Comparison of ENCODE assay signal across 22 mouse cellular contexts in genomic region chr3:97881576-97881975, GRCm38 (mm10). TPM values are rescaled to one million over a fixed set of nuclear protein-coding genes. Genes with fewer than 3 reads are reported as not detected.
A peak's percentile ranks its signal among the peaks of the same experiment; 100 is the strongest.
DNase-seq lines count a peak whose midpoint lies in the region; ATAC-seq lines count a peak whose summit lies in the region.
"Had no signal": no experiment of that assay in that cellular context is flagged by ENCODE, and none has a peak within 500 bp of the region (broad histone marks: within the 10 kb centered on the region; RNA-seq: fewer than 3 reads in every experiment).

No protein-coding gene starts in this region.

- peak; percentile 66 for DNase-seq in heart, adult 11 months
- DNase-seq in left cerebral cortex, adult 11 months (ENCODE audit: low spot score), result peak; percentile 37
- no peak for DNase-seq in left cerebral cortex, postnatal 4 days
- peak; percentile 84 for DNase-seq in brain, adult 2 months (ENCODE audit: low read depth, low spot score)
- peak; percentile 52 to 76 for DNase-seq in left cerebral cortex, postnatal 14 days (ENCODE audit: low spot score in 2 of 2)
- no peak for DNase-seq in liver, embryonic 11.5 days (ENCODE audit: low spot score)
- DNase-seq in forebrain, embryonic 11.5 days (ENCODE audit: low spot score), result no peak
- DNase-seq: adrenal gland, postnatal 14 days; cerebellum, adult 18-20 months; cerebellum, adult 9-11 months; cerebellum, postnatal 36 days; forebrain, postnatal 0 days; gastrocnemius, postnatal 14 days; heart, postnatal 36 days had no signal

- no peaks in the 10 kb centered on the region for H3K27me3 ChIP-seq in heart, embryonic 12.5 days (replicated peaks)
- H3K27me3 ChIP-seq in liver, embryonic 11.5 days (replicated peaks; ENCODE audit: control insufficient read depth, insufficient read depth, low read length), result no peaks in the 10 kb centered on the region
- no peaks in the 10 kb centered on the region for H3K27me3 ChIP-seq in forebrain, embryonic 11.5 days (ENCODE audit: control insufficient read depth, insufficient read depth, low read length)
- H3K27me3 ChIP-seq: CH12.LX; forebrain, embryonic 13.5 days; hindbrain, embryonic 15.5 days had no signal

- intact Hi-C loops in left cerebral cortex, postnatal 4 days (cut with DNase I), result no loop called here
- intact Hi-C loops in left cerebral cortex, postnatal 14 days (cut with DNase I), result no loop called here

- peaks cover 3% of the 10 kb centered on the region; the same call in 1 of the 2 replicates for H3K4me1 ChIP-seq in heart, embryonic 12.5 days (replicated peaks)
- H3K4me1 ChIP-seq in liver, embryonic 11.5 days (replicated peaks; ENCODE audit: control insufficient read depth, insufficient read depth, low read length), result no peaks in the 10 kb centered on the region
- H3K4me1 ChIP-seq in forebrain, embryonic 11.5 days (replicated peaks; ENCODE audit: control insufficient read depth, insufficient read depth, low read length), result no peaks in the 10 kb centered on the region
- H3K4me1 ChIP-seq: embryonic facial prominence, embryonic 13.5 days; hindbrain, embryonic 15.5 days had no signal

- no peak overlapping the region for H3K9ac ChIP-seq in heart, embryonic 12.5 days
- H3K9ac ChIP-seq in liver, embryonic 11.5 days (ENCODE audit: low read depth, low read length), result no peak overlapping the region
- H3K9ac ChIP-seq in forebrain, embryonic 11.5 days (ENCODE audit: low read length), result no peak overlapping the region
- H3K9ac ChIP-seq: embryonic facial prominence, embryonic 13.5 days; forebrain, embryonic 13.5 days; forebrain, postnatal 0 days; heart, embryonic 13.5 days; hindbrain, embryonic 15.5 days had no signal

- no peak overlapping the region for H3K27ac ChIP-seq in heart, embryonic 12.5 days (ENCODE audit: poor library complexity, severe bottlenecking)
- no peak overlapping the region for H3K27ac ChIP-seq in liver, embryonic 11.5 days (ENCODE audit: low read depth, low read length)
- no peak overlapping the region for H3K27ac ChIP-seq in forebrain, embryonic 11.5 days (ENCODE audit: low read depth, low read length)
- H3K27ac ChIP-seq: embryonic facial prominence, embryonic 13.5 days; forebrain, embryonic 13.5 days; heart, embryonic 13.5 days; hindbrain, embryonic 15.5 days had no signal

- no peaks in the 10 kb centered on the region for H3K9me3 ChIP-seq in heart, embryonic 12.5 days (replicated peaks)
- H3K9me3 ChIP-seq in liver, embryonic 11.5 days (ENCODE audit: control insufficient read depth, low read length), result no peaks in the 10 kb centered on the region
- no peaks in the 10 kb centered on the region for H3K9me3 ChIP-seq in forebrain, embryonic 11.5 days (ENCODE audit: control insufficient read depth, low read length)
- H3K9me3 ChIP-seq: embryonic facial prominence, embryonic 13.5 days; forebrain, embryonic 13.5 days; heart, embryonic 13.5 days; hindbrain, embryonic 15.5 days had no signal

- 88% methylated on average over 5 of the region's 5 CpGs for WGBS in heart, embryonic 12.5 days
- WGBS in liver, embryonic 11.5 days, result 95% methylated on average over 5 of the region's 5 CpGs
- WGBS in forebrain, embryonic 11.5 days, result 95% methylated on average over 5 of the region's 5 CpGs

- H3K4me2 ChIP-seq in heart, embryonic 12.5 days, result no peak overlapping the region
- no peak overlapping the region for H3K4me2 ChIP-seq in liver, embryonic 11.5 days
- H3K4me2 ChIP-seq in forebrain, embryonic 11.5 days (ENCODE audit: low read depth, low read length, severe bottlenecking), result no peak overlapping the region
- H3K4me2 ChIP-seq: embryonic facial prominence, embryonic 13.5 days; forebrain, embryonic 13.5 days; heart, embryonic 13.5 days; hindbrain, embryonic 15.5 days had no signal

- no peaks in the 10 kb centered on the region for H3K36me3 ChIP-seq in heart, embryonic 12.5 days
- no peaks in the 10 kb centered on the region for H3K36me3 ChIP-seq in liver, embryonic 11.5 days (ENCODE audit: control insufficient read depth, insufficient read depth, low read length)
- H3K36me3 ChIP-seq in forebrain, embryonic 11.5 days (ENCODE audit: control insufficient read depth, insufficient read depth, low read length), result no peaks in the 10 kb centered on the region
- H3K36me3 ChIP-seq: embryonic facial prominence, embryonic 13.5 days; heart, embryonic 13.5 days; hindbrain, embryonic 15.5 days had no signal

- H3K4me3 ChIP-seq in heart, embryonic 12.5 days, result no peak overlapping the region
- no peak overlapping the region for H3K4me3 ChIP-seq in liver, embryonic 11.5 days (ENCODE audit: low read depth, low read length)
- H3K4me3 ChIP-seq in forebrain, embryonic 11.5 days (ENCODE audit: low read depth, low read length), result no peak overlapping the region
- H3K4me3 ChIP-seq: embryonic facial prominence, embryonic 13.5 days; forebrain, embryonic 13.5 days; heart, embryonic 13.5 days; hindbrain, embryonic 15.5 days had no signal

- ATAC-seq in heart, embryonic 12.5 days (ENCODE audit: insufficient number of reproducible peaks, low FRiP score), result no peak
- ATAC-seq in liver, embryonic 11.5 days (replicated peaks; ENCODE audit: low FRiP score), result no peak
- ATAC-seq in forebrain, embryonic 11.5 days (replicated peaks; ENCODE audit: low FRiP score), result no peak
- ATAC-seq: activated CD4-positive, CD25-positive, alpha-beta regulatory T cell, adult 4 months; forebrain, embryonic 13.5 days; forebrain, postnatal 0 days; Patski had no signal

RNA-seq across cellular contexts. Expression of gene Pde4dip, which starts 6.9 kb away (rescaled TPM):
- polyA plus RNA-seq in heart, embryonic 12.5 days (2016; fragmentation: Nextera tagmentation; extraction: Ambion mirVana), result 101 and 109 TPM in 2 replicates
- total RNA-seq in left cerebral cortex, postnatal 4 days (2021), result 100 to 1,000 TPM; 202 to 223 TPM
- 100 to 1,000 TPM; 243 to 274 TPM for total RNA-seq in left cerebral cortex, postnatal 14 days (2021)
- polyA plus RNA-seq in liver, embryonic 11.5 days (2014; fragmentation: Nextera tagmentation; extraction: Ambion mirVana), result 16.8 and 16.9 TPM in 2 replicates
- polyA plus RNA-seq in forebrain, embryonic 11.5 days (2014; fragmentation: Nextera tagmentation; extraction: Ambion mirVana), result 25.7 and 27.2 TPM in 2 replicates

RNA-seq across cellular contexts. Expression of gene Sec22b, which starts 19.4 kb away (rescaled TPM):
- 123 and 125 TPM in 2 replicates for polyA plus RNA-seq in heart, embryonic 12.5 days (2016; fragmentation: Nextera tagmentation; extraction: Ambion mirVana)
- total RNA-seq in left cerebral cortex, postnatal 4 days (2021), result 10 to 100 TPM; 62.9 to 63.7 TPM
- total RNA-seq in left cerebral cortex, postnatal 14 days (2021), result 10 to 100 TPM; 69.4 to 69.5 TPM
- 109 and 113 TPM in 2 replicates for polyA plus RNA-seq in liver, embryonic 11.5 days (2014; fragmentation: Nextera tagmentation; extraction: Ambion mirVana)
- 121 and 122 TPM in 2 replicates for polyA plus RNA-seq in forebrain, embryonic 11.5 days (2014; fragmentation: Nextera tagmentation; extraction: Ambion mirVana)

Comparison
In these comparisons a context has a peak if more than half of its experiments do, and no peak if none do; other contexts are left out.
1. DNase-seq: peak in heart, adult 11 months (single experiment), left cerebral cortex, adult 11 months (single experiment), brain, adult 2 months (single experiment) and left cerebral cortex, postnatal 14 days (2 of 2); none in left cerebral cortex, postnatal 4 days (single experiment), liver, embryonic 11.5 days (single experiment) and forebrain, embryonic 11.5 days (single experiment).